Mouse (Mus musculus) heart, adult 2 months (tissue): Measurements from ENCODE around the gene D10Jhu81e. TPM values are rescaled to one million over a fixed set of nuclear protein-coding genes. Genes with fewer than 3 reads are reported as not detected.

Source experiments
- DNase-seq, 2 experiments: peaks; one replicate each; pipeline ENCODE4 v3.0.0; 2021
- H3K27ac ChIP-seq: fragments of 200-600 bp; 2 replicates; pipeline ENCODE4 v1.8.1; 2022
- H3K27me3 ChIP-seq: fragments of 200-500 bp; 2 replicates; pipeline ENCODE4 v1.6.1; 2012; ENCODE audit warnings: mild to moderate bottlenecking, low read length, inconsistent platforms, mixed read lengths; ENCODE audit not compliant: control insufficient read depth, insufficient read depth
- H3K36me3 ChIP-seq: fragments of 200-500 bp; 2 replicates; pipeline ENCODE4 v1.6.1; 2012; ENCODE audit warnings: low read length, inconsistent platforms; ENCODE audit not compliant: control insufficient read depth, insufficient read depth
- H3K4me1 ChIP-seq: fragments of 200-500 bp; 2 replicates; pipeline ENCODE4 v1.6.1; 2011; ENCODE audit warnings: low read length; ENCODE audit not compliant: control insufficient read depth, insufficient read depth
- H3K4me3 ChIP-seq: fragments of 200-600 bp; 2 replicates; pipeline ENCODE4 v1.8.1; 2022
- H3K79me2 ChIP-seq: fragments of 200-500 bp; replicated peaks from 2 replicates; pipeline ENCODE4 v1.6.1; 2012; ENCODE audit warnings: mild to moderate bottlenecking, inconsistent platforms, low read length, moderate library complexity, mixed read lengths; ENCODE audit not compliant: control insufficient read depth, insufficient read depth
- H3K9ac ChIP-seq: fragments of 200-500 bp; 2 replicates; pipeline ENCODE4 v1.6.1; 2012; ENCODE audit warnings: low read depth, mild to moderate bottlenecking, control low read depth, inconsistent platforms, low read length, mixed read lengths
- CTCF ChIP-seq: fragments of 200-600 bp; IDR thresholded peaks from 2 replicates; pipeline ENCODE4 v1.8.1; 2022; ENCODE audit warnings: antibody characterized with exemption, mild to moderate bottlenecking, moderate library complexity
- EP300 ChIP-seq: fragments of 200-500 bp; IDR thresholded peaks from 2 replicates; pipeline ENCODE4 v1.6.1; 2011; ENCODE audit warnings: low read depth, low read length, control low read depth; ENCODE audit not compliant: insufficient read depth
- POLR2A ChIP-seq: fragments of 200-500 bp; IDR thresholded peaks from 2 replicates; pipeline ENCODE4 v1.6.1; 2011; ENCODE audit warnings: mild to moderate bottlenecking, low read depth, low read length, control low read depth; ENCODE audit not compliant: insufficient read depth
- WGBS: fragments of 180-500 bp; shearing (Covaris S2); methylation state at CpG from one replicate; pipeline ENCODE4 v1.1.7; 2018; 5-methylcytosine and 5-hydroxymethylcytosine counted together
- intact Hi-C: fragments of 180-260 bp; cut with DNase I; formaldehyde crosslinking; loops from one replicate; pipeline ENCODE4 v1.15.1; 2025
- polyA plus RNA-seq: library from polyadenylated mRNA; depleted of rRNA; stranded (reverse); fragments of >200 nt; gene quantifications from 2 replicates; pipeline ENCODE4 v1.2.3, GENCODE M21; 2012
- total RNA-seq, 2 experiments: library from RNA; stranded (reverse); gene quantifications; 2 replicates each; pipeline ENCODE4 v1.2.3; 2021

Gene D10Jhu81e
- total and polyA plus RNA-seq, 3 experiments, result 410 to 639 (median 552) TPM

- 81% methylated on average over 7 of the region's 7 CpGs for WGBS
- Histone ChIP-seq H3K9ac (no peak overlapping the region), H3K4me1 (peaks cover 9% of the 10 kb centered on the region), H3K4me3 (no peak overlapping the region), H3K79me2 (no peaks in the 10 kb centered on the region), H3K36me3 (no peaks in the 10 kb centered on the region), H3K27ac (no peak overlapping the region), H3K27me3 (no peaks in the 10 kb centered on the region)
- DNase-seq, result no peak
- no peak for TF ChIP-seq CTCF
- no peak for TF ChIP-seq POLR2A
- TF ChIP-seq EP300, result no peak
- intact Hi-C loops, result no loop called here
Measured at GRCm38 (mm10) chr10:78167333-78167732, 2.2 kb downstream of the D10Jhu81e start.

- Histone ChIP-seq H3K4me3 (no peak overlapping the region), H3K79me2 (no peaks in the 10 kb centered on the region), H3K27ac (no peak overlapping the region), H3K9ac (no peak overlapping the region), H3K27me3 (no peaks in the 10 kb centered on the region), H3K36me3 (no peaks in the 10 kb centered on the region), H3K4me1 (peaks cover 9% of the 10 kb centered on the region)
- TF ChIP-seq EP300 (no peak), CTCF (no peak), POLR2A (no peak)
- 89% methylated on average over 21 of the region's 21 CpGs for WGBS
- intact Hi-C loops, result no loop called here
- no peak for DNase-seq
Measured at GRCm38 (mm10) chr10:78165256-78166005, 4.2 kb downstream of the D10Jhu81e start.

- peaks cover 11% of the 10 kb centered on the region for H3K4me1 ChIP-seq
- intact Hi-C loops, result no loop called here
- TF ChIP-seq POLR2A (no peak), CTCF (no peak), EP300 (no peak)
- H3K79me2 ChIP-seq, result no peaks in the 10 kb centered on the region
- no peaks in the 10 kb centered on the region for H3K36me3 ChIP-seq
- DNase-seq, result no peak
- no peak overlapping the region for H3K9ac ChIP-seq
- 78% methylated on average over 12 of the region's 12 CpGs for WGBS
- no peak overlapping the region for H3K4me3 ChIP-seq
- no peaks in the 10 kb centered on the region for H3K27me3 ChIP-seq
- H3K27ac ChIP-seq, result no peak overlapping the region
Measured at GRCm38 (mm10) chr10:78164786-78165185, 4.8 kb downstream of the D10Jhu81e start.

GRCm38 (mm10) chr10:78163923-78164322 lies 5.7 kb downstream of the D10Jhu81e start:
- Histone ChIP-seq H3K4me3 (no peak overlapping the region), H3K4me1 (peaks cover 11% of the 10 kb centered on the region), H3K79me2 (no peaks in the 10 kb centered on the region), H3K27me3 (no peaks in the 10 kb centered on the region), H3K9ac (no peak overlapping the region), H3K27ac (no peak overlapping the region), H3K36me3 (no peaks in the 10 kb centered on the region)
- DNase-seq, result peak; percentile 67 to 73
- TF ChIP-seq POLR2A (no peak), CTCF (peak; percentile 89)
- intact Hi-C loops, result no loop called here
- 17% methylated on average over 4 of the region's 4 CpGs for WGBS

DNA sequence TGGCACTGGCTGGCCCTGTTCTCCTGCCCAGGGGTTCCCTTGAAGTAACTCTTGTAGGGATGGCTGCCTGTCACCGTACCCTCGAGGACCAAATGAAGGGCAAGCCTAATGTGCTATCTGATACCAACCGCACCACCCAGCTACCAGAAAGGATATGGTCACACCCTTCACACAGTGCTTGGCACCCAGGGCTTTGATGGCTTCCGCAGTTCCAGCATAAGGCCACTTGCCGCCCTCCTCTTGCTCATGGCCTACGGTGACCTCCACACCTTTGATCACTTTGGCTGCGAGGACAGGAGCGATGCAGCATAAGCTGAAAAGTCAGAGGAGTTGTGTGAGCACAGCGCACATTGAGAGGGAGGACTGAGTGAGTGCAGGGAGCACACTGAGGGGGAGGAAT lies 6.3 kb downstream of the D10Jhu81e start:
- H3K9ac ChIP-seq, result no peak overlapping the region
- intact Hi-C loops, result no loop called here
- no peak overlapping the region for H3K4me3 ChIP-seq
- TF ChIP-seq CTCF (no peak), POLR2A (no peak), EP300 (no peak)
- H3K27me3 ChIP-seq, result no peaks in the 10 kb centered on the region
- no peaks in the 10 kb centered on the region for H3K36me3 ChIP-seq
- H3K27ac ChIP-seq, result no peak overlapping the region
- no peak for DNase-seq
- no peaks in the 10 kb centered on the region for H3K79me2 ChIP-seq
- 92% methylated on average over 9 of the region's 9 CpGs for WGBS
- peaks cover 7% of the 10 kb centered on the region for H3K4me1 ChIP-seq

DNA sequence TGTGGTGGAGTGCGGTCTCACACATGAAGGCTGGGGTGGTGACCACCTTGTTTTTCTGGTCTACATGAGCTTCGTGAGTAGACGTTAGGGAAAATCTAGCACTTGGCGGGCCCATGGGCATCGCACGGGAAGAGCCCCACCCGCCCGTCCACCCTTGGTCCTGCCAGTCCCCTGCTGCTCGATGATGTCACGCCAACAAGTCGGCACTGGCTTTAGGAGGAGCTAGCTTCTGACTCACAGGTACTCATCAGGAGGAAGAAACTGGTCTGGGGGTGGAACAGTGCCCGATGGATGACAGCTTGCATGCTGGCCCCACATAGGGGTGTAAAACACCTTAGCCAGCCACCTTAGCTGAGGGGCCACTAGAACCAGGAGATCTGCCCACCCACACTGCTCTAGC lies 6.9 kb downstream of the D10Jhu81e start:
- intact Hi-C loops, result no loop called here
- no peak overlapping the region for H3K27ac ChIP-seq
- TF ChIP-seq EP300 (no peak), POLR2A (no peak), CTCF (no peak)
- peaks cover 7% of the 10 kb centered on the region for H3K4me1 ChIP-seq
- H3K9ac ChIP-seq, result no peak overlapping the region
- DNase-seq, result no peak
- H3K27me3 ChIP-seq, result no peaks in the 10 kb centered on the region
- 88% methylated on average over 12 of the region's 12 CpGs for WGBS
- no peak overlapping the region for H3K4me3 ChIP-seq
- no peaks in the 10 kb centered on the region for H3K79me2 ChIP-seq
- H3K36me3 ChIP-seq, result no peaks in the 10 kb centered on the region
